Mouse (Mus musculus): ENCODE measurements around the gene Speer4a. TPM values are rescaled to one million over a fixed set of nuclear protein-coding genes. Genes with fewer than 3 reads are reported as not detected.
"Not testable (repeated sequence)": the region's sequence is repeated elsewhere in the genome, so short reads cannot be mapped to it uniquely, and the experiment has no call there.

The Speer4a gene
- not detected in 2 replicates for polyA plus RNA-seq (2015; fragmentation: Nextera tagmentation; extraction: Ambion mirVana)

DNA sequence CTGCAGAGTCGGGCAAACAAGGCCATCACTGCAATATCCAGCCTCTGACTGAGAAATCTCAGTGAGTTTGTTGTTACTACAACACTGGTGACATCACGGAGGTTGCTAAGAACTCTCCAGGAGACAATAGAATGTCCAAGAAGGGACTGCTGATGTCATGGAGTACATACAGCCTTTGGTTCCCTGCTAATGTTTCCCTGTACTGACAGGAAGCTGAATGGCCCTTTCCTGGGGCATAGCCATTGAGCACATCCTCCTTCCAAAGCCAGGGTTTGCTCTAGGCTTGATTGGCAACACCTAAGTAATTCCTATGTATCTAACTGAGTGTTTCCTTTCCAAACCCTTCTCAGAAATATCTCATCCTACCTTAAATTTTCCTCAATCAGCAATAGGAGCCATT lies at the start of gene Speer4a:
Gene Speer4a (minus strand): TSS at position 101 of the 400 bp plus-strand sequence.
- H3K4me2 ChIP-seq (ENCODE audit: low read depth, low read length); H3K27ac ChIP-seq (ENCODE audit: low read depth); H3K4me3 ChIP-seq (ENCODE audit: low read depth, low read length); H3K9me3 ChIP-seq (ENCODE audit: low read length); DNase-seq; H3K27me3 ChIP-seq (ENCODE audit: insufficient read depth, low read length); ATAC-seq; H3K36me3 ChIP-seq (replicated peaks; ENCODE audit: insufficient read depth, low read length); H3K9ac ChIP-seq (replicated peaks); H3K4me1 ChIP-seq (ENCODE audit: insufficient read depth): not testable (repeated sequence)
- WGBS (ENCODE audit: insufficient replicate concordance) = 61% methylated on average over 2 of the region's 2 CpGs

- H3K27me3 ChIP-seq (ENCODE audit: insufficient read depth, low read length); H3K4me2 ChIP-seq (ENCODE audit: low read depth, low read length); H3K9ac ChIP-seq (replicated peaks); DNase-seq; H3K36me3 ChIP-seq (replicated peaks; ENCODE audit: insufficient read depth, low read length); H3K4me1 ChIP-seq (ENCODE audit: insufficient read depth); H3K9me3 ChIP-seq (ENCODE audit: low read length); H3K4me3 ChIP-seq (ENCODE audit: low read depth, low read length); H3K27ac ChIP-seq (ENCODE audit: low read depth); ATAC-seq: not testable (repeated sequence)
Measured at GRCm38 (mm10) chr5:26079023-26079422, 39.7 kb upstream of the Speer4a start.

DNA sequence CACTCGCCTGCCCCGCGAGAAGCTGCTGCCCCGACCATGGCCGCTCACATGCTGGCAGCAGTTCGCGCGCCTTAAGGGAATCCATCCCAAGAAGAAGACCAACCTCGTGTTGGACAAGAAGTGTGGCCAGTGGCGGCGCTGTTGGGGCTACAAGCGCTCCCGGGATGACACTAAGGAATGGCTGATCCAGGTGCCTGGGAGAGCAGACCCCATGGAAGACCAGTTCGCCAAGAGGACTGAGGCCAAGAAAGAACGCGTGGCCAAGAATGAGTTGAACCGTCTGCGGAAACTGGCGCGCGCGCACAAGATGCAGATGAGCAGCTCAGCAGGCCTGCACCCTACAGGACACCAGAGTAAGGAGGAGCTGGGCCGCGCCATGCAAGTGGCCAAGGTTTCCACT lies 31.4 kb upstream of the Speer4a start:
- no peak overlapping the region for H3K27ac ChIP-seq (ENCODE audit: low read depth)
- TF ChIP-seq EP300 (IDR thresholded peaks at IDR 0.05; ENCODE audit: low read depth) = no peak
- no peak for TF ChIP-seq CTCF (IDR thresholded peaks at IDR 0.05; ENCODE audit: low read depth)
- H3K27me3 ChIP-seq (ENCODE audit: insufficient read depth, low read length) = no peaks in the 10 kb centered on the region
- no peak overlapping the region for H3K9ac ChIP-seq (replicated peaks)
- ATAC-seq (no peak), DNase-seq (peak; percentile 12)
- no peaks in the 10 kb centered on the region for H3K4me1 ChIP-seq (ENCODE audit: insufficient read depth)
- H3K4me2 ChIP-seq (ENCODE audit: low read depth, low read length) = no peak overlapping the region
- no peak overlapping the region for H3K4me3 ChIP-seq (ENCODE audit: low read depth, low read length)
- H3K36me3 ChIP-seq (replicated peaks; ENCODE audit: insufficient read depth, low read length) = no peaks in the 10 kb centered on the region
- 89% methylated on average over 24 of the region's 24 CpGs for WGBS (ENCODE audit: insufficient replicate concordance)
- no peaks in the 10 kb centered on the region for H3K9me3 ChIP-seq (ENCODE audit: low read length)

DNA sequence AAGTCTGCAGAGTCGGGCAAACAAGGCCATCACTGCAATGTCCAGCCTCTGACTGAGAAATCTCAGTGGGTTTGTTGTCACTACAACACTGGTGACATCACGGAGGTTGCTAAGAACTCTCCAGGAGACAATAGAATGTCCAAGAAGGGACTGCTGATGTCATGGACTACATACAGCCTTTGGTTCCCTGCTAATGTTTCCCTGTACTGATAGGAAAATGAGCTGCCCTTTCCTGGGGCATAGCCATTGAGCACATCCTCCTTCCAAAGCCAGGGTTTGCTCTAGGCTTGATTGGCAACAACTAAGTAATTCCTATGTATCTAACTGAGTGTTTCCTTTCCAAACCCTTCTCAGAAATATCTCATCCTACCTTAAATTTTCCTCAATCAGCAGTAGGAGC lies 19.1 kb upstream of the Speer4a start, which contains the start of gene Gm7347:
Gene Gm7347 (minus strand): TSS at position 101 of the 400 bp plus-strand sequence.
- ATAC-seq = not testable (repeated sequence)

GRCm38 (mm10) chr5:26022816-26023215 lies 16.5 kb downstream of the Speer4a start, which contains the start of gene Gm5862:
Gene Gm5862 (minus strand): TSS chr5:26022916.
- WGBS (ENCODE audit: insufficient replicate concordance) = no CpG with 5 or more reads among the region's 3 CpGs
- H3K4me2 ChIP-seq (ENCODE audit: low read depth, low read length); H3K9ac ChIP-seq (replicated peaks); H3K9me3 ChIP-seq (ENCODE audit: low read length); ATAC-seq; DNase-seq; H3K36me3 ChIP-seq (replicated peaks; ENCODE audit: insufficient read depth, low read length); H3K4me1 ChIP-seq (ENCODE audit: insufficient read depth); H3K27me3 ChIP-seq (ENCODE audit: insufficient read depth, low read length); H3K27ac ChIP-seq (ENCODE audit: low read depth); H3K4me3 ChIP-seq (ENCODE audit: low read depth, low read length): not testable (repeated sequence)

More for the DNA sequence above, 19.1 kb upstream of the Speer4a start, which contains the start of gene Gm7347:
- H3K9ac ChIP-seq (replicated peaks); H3K4me3 ChIP-seq (ENCODE audit: low read depth, low read length); H3K4me1 ChIP-seq (ENCODE audit: insufficient read depth); DNase-seq; H3K27ac ChIP-seq (ENCODE audit: low read depth); H3K27me3 ChIP-seq (ENCODE audit: insufficient read depth, low read length); H3K36me3 ChIP-seq (replicated peaks; ENCODE audit: insufficient read depth, low read length); H3K9me3 ChIP-seq (ENCODE audit: low read length); H3K4me2 ChIP-seq (ENCODE audit: low read depth, low read length): not testable (repeated sequence)
- no CpG with 5 or more reads among the region's 2 CpGs for WGBS (ENCODE audit: insufficient replicate concordance)

DNA sequence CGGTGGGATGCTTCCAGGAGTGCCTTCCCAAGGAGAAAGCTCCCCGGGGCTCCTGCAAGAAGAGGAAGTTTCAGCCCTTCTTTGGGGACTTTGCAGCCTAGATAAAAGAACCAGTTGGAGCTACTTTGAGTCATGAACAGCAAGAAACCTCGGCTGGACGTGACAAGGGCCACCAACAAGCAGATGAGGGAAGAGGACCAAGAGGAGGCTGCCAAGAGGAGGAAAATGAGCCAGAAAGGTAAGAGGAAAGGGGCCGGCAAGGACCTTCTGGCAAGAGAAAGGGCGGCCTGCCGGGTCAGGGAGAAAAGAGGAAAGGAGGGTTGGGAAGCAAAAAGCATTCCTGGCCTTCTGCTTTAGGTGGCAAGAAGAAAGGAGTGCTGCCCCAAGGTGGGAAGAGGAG lies 31.7 kb downstream of the Speer4a start:
- H3K27me3 ChIP-seq (ENCODE audit: insufficient read depth, low read length); H3K9me3 ChIP-seq (ENCODE audit: low read length); H3K4me1 ChIP-seq (ENCODE audit: insufficient read depth); H3K27ac ChIP-seq (ENCODE audit: low read depth); H3K4me2 ChIP-seq (ENCODE audit: low read depth, low read length); ATAC-seq; DNase-seq; H3K36me3 ChIP-seq (replicated peaks; ENCODE audit: insufficient read depth, low read length); H3K4me3 ChIP-seq (ENCODE audit: low read depth, low read length); H3K9ac ChIP-seq (replicated peaks): not testable (repeated sequence)
- WGBS (ENCODE audit: insufficient replicate concordance) = 49% methylated on average over 6 of the region's 7 CpGs

DNA sequence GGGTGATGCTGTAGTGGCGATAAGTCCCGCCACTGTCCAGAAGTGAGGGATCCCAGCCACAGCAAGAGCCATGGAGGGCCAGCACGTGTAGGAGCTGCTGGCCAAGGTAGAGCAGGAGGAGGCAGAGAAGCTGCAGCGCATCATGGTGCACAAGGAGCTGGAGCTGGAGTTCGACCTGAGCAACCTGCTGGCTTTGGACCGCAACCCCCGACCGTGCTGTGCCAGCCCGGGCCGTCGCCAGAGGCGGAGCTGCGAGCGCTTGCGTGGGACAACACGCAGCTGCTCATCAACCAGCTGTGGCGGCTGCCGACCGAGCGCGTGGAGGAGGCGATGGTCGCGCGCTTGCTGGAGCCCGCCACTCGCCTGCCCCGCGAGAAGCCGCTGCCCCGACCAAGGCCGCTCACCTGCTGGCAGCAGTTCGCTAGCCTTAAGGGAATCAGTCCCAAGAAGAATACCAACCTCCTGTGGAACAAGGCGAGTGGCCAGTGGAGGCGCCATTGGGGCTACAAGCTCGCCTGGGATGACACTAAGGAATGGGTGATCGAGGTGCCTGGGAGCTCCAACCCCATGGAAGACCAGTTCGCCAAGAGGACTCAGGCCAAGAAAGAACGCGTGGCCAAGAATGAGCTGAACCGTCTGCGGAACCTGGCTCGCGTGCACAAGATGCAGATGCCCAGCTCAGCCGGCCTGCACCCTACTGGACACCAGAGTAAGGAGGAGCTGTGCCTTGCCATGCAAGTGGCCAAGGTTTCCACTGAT lies 32.2 kb downstream of the Speer4a start:
- H3K27ac ChIP-seq (ENCODE audit: low read depth); H3K9ac ChIP-seq (replicated peaks); H3K4me1 ChIP-seq (ENCODE audit: insufficient read depth); ATAC-seq; H3K4me2 ChIP-seq (ENCODE audit: low read depth, low read length); H3K9me3 ChIP-seq (ENCODE audit: low read length); H3K27me3 ChIP-seq (ENCODE audit: insufficient read depth, low read length); H3K36me3 ChIP-seq (replicated peaks; ENCODE audit: insufficient read depth, low read length); H3K4me3 ChIP-seq (ENCODE audit: low read depth, low read length): not testable (repeated sequence)
- peak; percentile 21 for DNase-seq
- 18% methylated on average over 43 of the region's 45 CpGs for WGBS (ENCODE audit: insufficient replicate concordance)

GRCm38 (mm10) chr5:26004698-26005097 lies 34.7 kb downstream of the Speer4a start, which contains the start of gene Gm1979:
Gene Gm1979 (minus strand): TSS chr5:26004798.
- H3K9me3 ChIP-seq (ENCODE audit: low read length); H3K4me1 ChIP-seq (ENCODE audit: insufficient read depth); DNase-seq; H3K27me3 ChIP-seq (ENCODE audit: insufficient read depth, low read length); H3K27ac ChIP-seq (ENCODE audit: low read depth); H3K4me2 ChIP-seq (ENCODE audit: low read depth, low read length); H3K36me3 ChIP-seq (replicated peaks; ENCODE audit: insufficient read depth, low read length); ATAC-seq; H3K9ac ChIP-seq (replicated peaks); H3K4me3 ChIP-seq (ENCODE audit: low read depth, low read length): not testable (repeated sequence)
- 89% methylated on average over 1 of the region's 2 CpGs for WGBS (ENCODE audit: insufficient replicate concordance)

DNA sequence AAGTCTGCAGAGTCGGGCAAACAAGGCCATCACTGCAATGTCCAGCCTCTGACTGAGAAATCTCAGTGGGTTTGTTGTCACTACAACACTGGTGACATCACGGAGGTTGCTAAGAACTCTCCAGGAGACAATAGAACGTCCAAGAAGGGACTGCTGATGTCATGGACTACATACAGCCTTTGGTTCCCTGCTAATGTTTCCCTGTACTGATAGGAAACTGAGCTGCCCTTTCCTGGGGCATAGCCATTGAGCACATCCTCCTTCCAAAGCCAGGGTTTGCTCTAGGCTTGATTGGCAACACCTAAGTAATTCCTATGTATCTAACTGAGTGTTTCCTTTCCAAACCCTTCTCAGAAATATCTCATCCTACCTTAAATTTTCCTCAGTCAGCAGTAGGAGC lies 50.8 kb downstream of the Speer4a start, which contains the start of gene Gm21698:
Gene Gm21698 (minus strand): TSS at position 101 of the 400 bp plus-strand sequence.
- WGBS (ENCODE audit: insufficient replicate concordance) = no CpG with 5 or more reads among the region's 3 CpGs
- H3K36me3 ChIP-seq (replicated peaks; ENCODE audit: insufficient read depth, low read length); H3K27ac ChIP-seq (ENCODE audit: low read depth); H3K9ac ChIP-seq (replicated peaks); H3K4me1 ChIP-seq (ENCODE audit: insufficient read depth); DNase-seq; H3K27me3 ChIP-seq (ENCODE audit: insufficient read depth, low read length); H3K4me2 ChIP-seq (ENCODE audit: low read depth, low read length); H3K9me3 ChIP-seq (ENCODE audit: low read length); H3K4me3 ChIP-seq (ENCODE audit: low read depth, low read length); ATAC-seq: not testable (repeated sequence)
